Mouse (Mus musculus) gastrocnemius, postnatal 14 days (tissue): ENCODE results near the gene Actr1b. TPM values are rescaled to one million over a fixed set of nuclear protein-coding genes. Genes with fewer than 3 reads are reported as not detected.
A peak's percentile ranks its signal among the peaks of the same experiment; 100 is the strongest.

Experiments used
- DNase-seq: peaks from one replicate; pipeline ENCODE4 v3.0.0; 2021; ENCODE audit warnings: mixed read lengths
- intact Hi-C: fragments of 180-260 bp; cut with DNase I; formaldehyde crosslinking; loops from one replicate; pipeline ENCODE4 v1.15.1; 2025; ENCODE audit warnings: low total_unique reads
- long read RNA-seq, 2 experiments: library from polyadenylated mRNA; stranded (forward); transcript quantifications; one replicate each; pipeline ENCODE4 v2.0.0; 2021
- total RNA-seq, 2 experiments: library from RNA; stranded (reverse); gene quantifications; 2 replicates each; pipeline ENCODE4 v1.2.3; 2021

Actr1b gene
- 100 to 1,000 TPM; 142 to 143 TPM for total RNA-seq
- long read RNA-seq, experiment 1, transcript Actr1b-201 (11 exons, 3,248 nt), result major isoform, 132 of 237 reads
- long read RNA-seq, experiment 1, partial matches to known transcripts, result 10 of 237 reads
- long read RNA-seq, experiment 1, other reads (novel, unspliced or antisense), result 95 of 237 reads
- long read RNA-seq, experiment 2, transcript Actr1b-201 (11 exons, 3,248 nt), result major isoform, 174 of 251 reads
- long read RNA-seq, experiment 2, partial matches to known transcripts, result 71 of 251 reads
- long read RNA-seq, experiment 2, other reads (novel, unspliced or antisense), result 6 of 251 reads

DNA sequence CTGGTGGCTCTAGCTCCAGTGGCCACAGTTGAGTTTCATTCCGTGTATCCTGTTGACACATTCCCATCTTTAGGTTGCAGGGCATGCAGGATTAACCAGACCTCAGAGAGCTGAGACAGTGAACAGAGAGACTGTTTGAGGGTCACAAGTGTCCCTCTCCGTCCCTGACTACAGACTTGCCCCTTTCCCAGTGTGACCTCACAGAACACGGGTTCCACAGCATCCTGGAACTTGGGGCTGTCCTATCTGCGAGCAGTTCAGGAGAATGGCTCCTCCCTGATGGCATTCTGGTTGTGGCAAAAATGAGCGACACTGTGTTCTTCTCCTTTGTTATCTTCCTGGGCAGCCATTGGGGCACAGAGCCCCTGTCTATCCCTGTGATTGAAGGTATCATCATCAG, at the start of gene Actr1b:
Actr1b (minus strand) TSS at position 112 of the 400 bp plus-strand sequence.
- intact Hi-C loops, result no loop called here

DNA sequence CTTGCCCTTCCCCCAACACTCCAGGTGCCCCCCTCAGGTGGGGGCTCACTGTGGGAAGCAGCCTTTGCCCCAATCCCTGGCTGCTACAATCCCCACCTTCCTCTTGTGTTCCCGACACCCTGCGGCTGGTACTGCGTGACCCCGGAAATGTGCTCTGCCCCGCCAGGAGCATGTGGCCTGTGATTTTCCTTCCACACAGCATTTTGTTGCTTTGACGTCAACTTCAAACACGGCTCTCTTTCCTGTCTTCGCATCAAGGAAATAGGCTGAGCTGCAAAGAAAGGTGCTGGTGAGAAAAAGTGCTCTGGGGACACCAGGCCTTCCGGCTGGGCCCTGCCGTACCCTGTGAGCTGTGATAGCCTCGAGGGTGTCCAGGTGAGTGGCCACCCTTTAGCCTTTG, 47.3 kb upstream of the Actr1b start, which contains the start of gene Zap70:
Zap70 (plus strand) TSS at position 231 of the 400 bp plus-strand sequence.
- DNase-seq, result no peak
- intact Hi-C loops, result no loop called here

More for the DNA sequence above, at the start of gene Actr1b:
- DNase-seq, result no peak

DNA sequence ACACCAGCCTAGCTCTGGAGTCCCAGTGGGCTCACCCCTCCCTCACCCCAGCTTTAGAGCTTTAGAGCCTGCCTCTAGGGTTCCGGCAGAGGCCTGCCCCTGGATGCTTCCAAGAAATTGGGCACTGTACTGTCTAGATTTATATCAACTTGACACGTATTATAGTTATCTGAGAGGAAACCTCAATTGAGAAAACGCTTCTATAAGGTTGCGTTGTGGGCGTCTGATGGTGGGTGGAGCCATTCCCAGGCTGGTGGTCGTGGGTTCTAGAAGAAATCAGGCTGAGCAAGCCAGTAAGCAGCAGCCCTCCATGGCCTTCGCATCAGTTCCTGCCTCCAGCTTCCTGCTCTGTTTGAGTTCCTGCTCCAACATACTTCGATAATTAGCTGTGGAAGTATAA, 46.8 kb upstream of the Actr1b start:
- intact Hi-C loops, result no loop called here
- no peak for DNase-seq

DNA sequence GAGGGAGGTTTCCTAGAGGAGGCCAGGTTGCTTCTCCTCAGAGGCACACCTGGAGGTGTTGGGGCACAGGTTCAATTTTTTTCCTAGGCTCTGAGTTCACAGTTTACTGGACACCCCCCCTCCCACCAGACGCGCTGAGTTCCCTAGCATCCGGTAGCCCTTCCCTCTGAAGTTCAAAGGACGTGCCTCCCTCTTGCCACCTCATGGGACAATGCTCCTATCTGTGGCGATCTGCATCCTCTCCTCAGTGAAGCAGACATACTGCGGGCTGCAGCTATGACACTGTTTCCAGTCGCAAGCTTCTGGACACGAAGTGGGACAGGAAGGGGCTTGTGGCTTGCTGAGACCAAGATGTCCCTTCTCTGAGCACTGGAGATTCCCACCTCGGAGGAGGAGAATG, 46.2 kb upstream of the Actr1b start:
- DNase-seq, result no peak
- intact Hi-C loops, result no loop called here

DNA sequence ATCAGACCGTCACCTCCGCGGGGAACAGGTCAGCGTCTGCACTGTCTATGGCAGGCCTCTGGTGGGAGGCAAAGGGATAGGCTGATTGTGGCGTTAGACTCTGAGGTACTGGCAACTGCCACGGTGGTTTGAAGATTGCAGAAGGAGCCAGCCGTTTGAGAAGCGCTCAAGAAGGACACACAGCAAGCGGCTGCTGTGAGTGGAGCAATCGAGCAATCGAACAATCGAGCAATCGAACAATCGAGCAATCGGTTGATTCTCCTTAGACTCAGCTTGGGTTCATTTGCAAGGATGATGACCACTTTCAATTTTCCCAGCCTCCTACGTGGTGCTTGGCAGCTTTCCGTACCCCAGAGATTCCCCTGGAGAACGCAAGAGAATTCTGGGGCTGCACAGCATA, 44.9 kb upstream of the Actr1b start:
- DNase-seq, result no peak
- intact Hi-C loops, result no loop called here

DNA sequence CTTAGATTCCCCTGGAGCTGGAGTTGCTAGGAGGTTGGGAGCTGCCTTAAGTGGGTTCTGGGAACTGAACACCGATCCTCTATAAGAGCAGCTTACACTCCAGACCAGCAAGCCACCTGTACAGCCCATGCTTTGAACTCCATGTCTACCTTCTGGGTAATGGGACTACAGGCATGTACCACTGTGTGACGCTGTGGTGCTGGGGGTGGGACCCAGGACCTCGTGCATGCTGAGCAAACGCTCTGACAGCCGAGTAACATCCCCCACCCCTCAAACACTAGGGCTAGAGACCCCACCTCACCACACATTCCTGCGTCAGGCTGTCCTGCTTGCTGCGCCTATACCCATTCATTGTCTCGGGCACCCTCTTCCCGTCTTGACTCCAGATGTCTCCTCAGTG, 44.3 kb upstream of the Actr1b start:
- no peak for DNase-seq

DNA sequence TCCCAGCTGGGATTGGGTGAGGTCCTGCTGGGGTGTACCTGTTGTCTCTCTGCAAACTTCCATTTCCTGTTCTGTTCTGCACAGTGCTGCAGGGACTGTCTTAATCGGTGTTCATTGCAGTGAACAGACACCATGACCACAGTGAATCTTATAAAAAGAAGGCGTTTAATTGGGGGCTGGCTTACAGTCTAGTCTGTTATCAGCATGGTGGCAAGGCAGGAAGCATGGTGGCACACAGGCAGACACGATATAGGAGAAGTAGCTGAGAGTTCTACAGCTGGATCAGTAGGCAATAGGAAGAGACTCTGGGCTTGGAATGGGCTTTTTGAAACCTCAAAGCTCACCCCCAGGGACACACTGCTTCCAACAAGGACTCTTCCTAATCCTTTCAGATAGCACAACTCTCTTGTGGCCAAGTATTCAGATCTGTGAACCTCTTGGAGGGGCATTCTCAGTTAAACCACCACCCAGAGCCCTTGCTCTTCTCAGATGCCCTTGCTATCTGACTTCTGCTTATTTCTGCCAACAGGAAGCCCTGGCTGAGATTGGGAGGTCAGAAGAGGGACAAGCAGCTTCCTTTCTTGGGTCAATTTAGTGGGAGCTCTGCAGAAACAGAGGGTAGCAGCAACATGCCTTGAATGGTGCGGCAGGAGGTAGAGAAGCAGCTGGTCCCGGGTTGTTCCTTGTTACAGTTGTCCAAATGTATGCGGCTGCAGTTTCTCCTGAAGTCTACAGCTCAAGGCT, 39.9 kb upstream of the Actr1b start:
- intact Hi-C loops, result no loop called here
- DNase-seq, result no peak

More for the DNA sequence above, 44.3 kb upstream of the Actr1b start:
- intact Hi-C loops, result no loop called here

DNA sequence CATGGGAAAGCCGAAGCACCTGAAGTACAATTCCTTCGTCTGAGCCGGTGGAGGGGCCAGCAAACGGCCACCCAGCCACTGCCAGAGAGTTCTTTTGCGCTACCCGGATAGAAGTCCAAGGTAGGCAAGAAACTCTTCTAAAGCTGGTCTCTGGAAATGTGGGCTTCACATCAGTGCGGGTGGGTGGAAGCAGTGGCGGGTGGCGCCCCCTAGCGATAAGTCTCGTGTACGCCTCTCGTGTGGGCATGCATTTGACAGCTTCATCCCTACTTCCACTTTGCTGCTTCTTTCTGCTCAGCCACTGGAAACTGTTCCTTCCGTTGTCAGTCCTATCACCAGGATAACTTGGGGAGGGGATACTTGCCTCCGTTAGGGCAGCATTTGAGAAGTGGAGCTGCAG, 32.2 kb upstream of the Actr1b start:
- intact Hi-C loops, result no loop called here

DNA sequence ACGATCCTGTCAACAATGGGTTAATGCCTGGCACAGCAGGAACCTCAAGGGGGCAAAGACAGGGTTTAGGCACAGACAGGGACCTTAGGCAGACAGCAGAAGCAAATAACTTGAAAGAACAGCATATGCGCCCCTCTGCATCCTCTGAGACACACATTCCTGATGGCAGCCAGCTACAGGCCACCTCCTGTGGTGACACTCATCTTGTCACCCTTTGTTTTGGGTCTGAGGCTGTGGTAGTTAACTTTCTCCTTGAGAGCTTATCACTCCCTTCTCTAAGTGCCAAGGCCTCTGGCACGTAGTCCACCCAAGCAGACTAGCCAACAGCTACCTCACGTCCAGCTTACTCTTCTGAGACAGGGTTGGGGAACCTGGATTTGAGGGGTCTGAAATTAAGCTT, 31.4 kb upstream of the Actr1b start:
- intact Hi-C loops, result no loop called here
- DNase-seq, result no peak

More for the DNA sequence above, 32.2 kb upstream of the Actr1b start:
- peak; percentile 39 for DNase-seq

DNA sequence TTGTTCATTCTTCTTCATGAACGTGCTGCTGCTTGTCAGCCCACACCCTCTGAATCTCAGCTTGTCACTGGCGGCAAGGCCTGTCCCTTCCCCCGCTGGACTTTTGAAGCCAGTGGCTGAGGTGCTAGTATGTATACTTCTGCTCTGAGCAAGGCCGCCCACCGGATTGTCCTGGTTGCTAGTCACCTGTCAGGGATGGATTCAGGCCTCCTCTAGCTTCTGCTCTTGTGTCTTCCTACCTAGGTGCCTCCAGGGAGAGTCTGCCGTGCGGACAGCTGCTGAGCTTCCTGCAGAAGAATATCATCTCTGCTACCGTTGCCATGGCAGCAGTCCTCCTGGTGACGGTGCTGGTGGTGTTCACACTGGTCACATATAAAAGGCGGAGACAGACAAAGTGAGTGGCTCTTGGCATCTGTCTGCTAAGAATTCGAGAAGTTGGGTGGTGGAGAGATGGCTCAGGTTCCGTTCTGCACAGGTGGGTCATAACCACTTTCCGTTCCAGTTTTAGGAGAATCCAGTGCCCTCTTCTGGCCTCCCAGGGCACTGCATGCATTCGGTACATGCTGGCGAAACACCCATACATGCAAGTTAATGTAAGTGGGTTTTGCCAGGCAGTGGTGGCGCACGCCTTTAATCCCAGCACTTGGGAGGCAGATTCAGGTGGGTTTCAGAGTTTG, 30.2 kb upstream of the Actr1b start:
- intact Hi-C loops, result no loop called here
- DNase-seq, result peak; percentile 41

DNA sequence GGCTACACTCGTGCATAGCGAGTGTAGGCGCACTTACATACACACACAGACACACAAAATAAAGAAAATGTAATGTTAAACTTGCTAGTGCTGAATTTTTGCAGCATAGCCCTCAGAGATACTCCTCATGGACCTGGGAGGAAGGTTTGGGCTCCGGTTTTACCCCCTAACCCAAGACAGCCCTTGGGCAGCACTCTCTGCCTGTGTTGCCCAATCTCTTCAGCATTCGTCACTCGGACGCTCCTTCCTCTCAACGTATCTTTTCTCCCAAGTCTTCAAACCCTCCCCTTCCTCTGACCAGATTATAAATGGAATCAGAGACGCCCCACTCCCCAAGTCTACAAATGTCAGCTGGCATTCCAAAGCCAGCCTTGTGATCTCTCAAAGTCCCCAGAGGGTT, 28.8 kb upstream of the Actr1b start:
- intact Hi-C loops, result no loop called here
- DNase-seq, result no peak

DNA sequence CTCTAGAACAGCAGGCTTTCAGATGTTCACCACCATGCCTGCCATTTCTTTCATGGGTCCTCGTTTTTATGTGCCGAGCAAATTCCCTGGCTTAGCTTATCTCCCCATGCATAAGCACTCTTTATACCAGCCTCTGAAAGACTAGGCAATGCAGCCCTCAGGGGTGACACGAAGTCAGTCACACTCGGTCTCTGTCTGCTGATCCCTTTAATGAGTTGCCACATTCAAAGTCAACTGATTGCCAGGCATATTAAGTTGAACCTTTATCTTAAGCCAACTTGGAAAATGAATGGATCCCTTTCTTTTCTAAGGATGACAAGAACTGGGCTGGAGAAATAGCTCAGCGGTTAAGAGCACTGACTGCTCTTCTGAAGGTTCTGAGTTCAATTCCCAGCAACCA, 25.0 kb upstream of the Actr1b start:
- intact Hi-C loops, result no loop called here
- no peak for DNase-seq

DNA sequence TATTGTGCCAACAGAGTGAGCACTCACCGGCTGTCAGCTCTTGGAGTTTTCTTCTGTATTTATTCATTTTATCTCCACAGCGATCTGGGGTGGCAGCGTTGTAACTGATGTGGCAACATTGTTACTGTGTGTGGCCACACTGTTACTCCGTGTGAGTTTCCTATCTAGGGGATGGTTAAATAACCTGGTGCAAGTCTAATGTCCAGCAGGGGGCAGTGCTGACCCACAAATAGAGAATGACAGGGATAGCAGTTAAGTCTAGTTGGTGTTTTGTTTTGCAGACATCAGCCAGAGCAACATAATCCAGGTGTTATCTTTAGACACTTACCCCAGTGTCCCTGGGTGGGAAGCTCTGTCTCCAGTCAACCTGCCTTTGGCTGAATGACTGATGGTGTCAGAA, 23.1 kb upstream of the Actr1b start:
- intact Hi-C loops, result no loop called here

DNA sequence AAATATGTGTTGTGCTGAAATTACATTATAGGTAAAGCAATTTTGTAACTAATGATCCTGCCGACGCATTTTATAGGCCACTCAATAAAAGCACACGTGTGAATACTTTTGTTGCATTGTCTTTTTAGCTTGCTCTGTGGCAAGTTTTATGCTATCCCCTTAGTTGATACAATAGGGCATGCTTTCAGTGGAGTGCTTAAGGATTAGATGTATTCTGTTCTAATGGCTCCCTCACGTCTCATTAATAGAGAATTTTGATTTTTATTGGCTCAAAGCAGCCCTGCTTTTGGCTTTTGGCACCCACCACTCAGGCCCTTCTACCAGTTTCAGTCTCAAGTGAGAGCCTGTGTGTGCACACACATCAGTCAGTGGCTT, 9.8 kb upstream of the Actr1b start:
- intact Hi-C loops, result no loop called here

More for the DNA sequence above, 23.1 kb upstream of the Actr1b start:
- peak; percentile 81 for DNase-seq

DNA sequence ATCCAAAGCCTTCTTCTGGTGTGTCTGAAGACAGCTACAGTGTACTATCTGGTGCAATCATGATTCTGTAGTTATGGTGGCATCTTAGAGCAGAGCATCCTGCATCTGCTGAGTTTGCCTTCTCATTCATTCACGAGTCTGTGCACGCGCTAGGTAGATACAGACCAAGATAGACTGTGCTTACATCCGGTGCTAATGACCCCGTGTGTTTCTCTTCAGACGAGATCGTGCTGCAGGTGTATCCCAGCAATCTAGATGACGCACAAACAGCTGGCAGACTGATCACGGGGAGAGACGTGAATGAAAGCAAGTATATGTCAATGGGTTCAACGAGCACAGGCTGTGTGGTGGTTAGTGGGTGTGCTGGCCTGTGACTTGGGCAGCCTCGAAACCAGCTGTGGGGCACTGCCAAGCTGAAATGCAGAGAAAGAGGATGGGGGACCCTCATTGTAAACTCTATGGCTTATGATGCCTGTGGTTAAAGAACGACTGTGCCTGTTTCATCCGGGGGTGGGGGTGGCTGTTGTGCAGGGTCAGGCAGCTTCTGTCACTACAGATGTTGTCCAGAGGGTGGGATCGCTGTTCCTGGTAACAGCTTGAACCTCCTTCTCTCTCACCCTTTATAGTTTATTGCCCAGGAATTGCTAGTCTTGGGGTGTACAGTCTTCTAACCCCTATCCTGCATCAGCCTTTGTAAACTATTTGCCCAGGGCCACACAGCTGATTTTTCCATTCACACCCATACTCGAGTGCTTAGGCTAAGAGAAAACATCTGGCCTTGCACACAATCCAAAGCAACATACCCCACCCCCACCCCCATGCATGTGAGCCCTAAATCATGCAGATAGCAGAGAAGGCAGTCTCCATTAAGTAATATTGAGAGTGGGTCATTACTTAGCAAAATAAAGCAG, 9.2 kb upstream of the Actr1b start:
- DNase-seq, result no peak
- intact Hi-C loops, result no loop called here

More for the DNA sequence above, 9.8 kb upstream of the Actr1b start:
- DNase-seq, result no peak

DNA sequence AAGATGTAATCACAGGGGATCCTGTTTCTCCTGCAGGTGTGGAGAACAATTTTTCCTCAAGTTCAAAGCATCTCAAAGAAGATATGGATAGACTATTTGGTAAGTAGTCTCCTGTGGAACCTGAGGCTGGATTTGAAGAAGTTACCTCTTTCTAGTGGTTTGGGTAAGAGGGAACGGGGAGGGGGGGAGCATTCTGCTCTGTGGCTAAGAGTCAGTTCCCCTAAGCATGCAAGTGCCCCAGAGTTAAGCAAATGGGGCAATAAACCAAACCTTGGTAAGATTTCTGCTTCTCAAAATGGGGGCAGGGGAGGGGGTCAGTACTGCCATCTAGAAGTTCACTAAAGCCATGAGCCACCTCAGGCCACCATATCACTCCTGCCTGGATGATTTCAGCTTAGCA, 4.6 kb upstream of the Actr1b start:
- intact Hi-C loops, result no loop called here
- no peak for DNase-seq

DNA sequence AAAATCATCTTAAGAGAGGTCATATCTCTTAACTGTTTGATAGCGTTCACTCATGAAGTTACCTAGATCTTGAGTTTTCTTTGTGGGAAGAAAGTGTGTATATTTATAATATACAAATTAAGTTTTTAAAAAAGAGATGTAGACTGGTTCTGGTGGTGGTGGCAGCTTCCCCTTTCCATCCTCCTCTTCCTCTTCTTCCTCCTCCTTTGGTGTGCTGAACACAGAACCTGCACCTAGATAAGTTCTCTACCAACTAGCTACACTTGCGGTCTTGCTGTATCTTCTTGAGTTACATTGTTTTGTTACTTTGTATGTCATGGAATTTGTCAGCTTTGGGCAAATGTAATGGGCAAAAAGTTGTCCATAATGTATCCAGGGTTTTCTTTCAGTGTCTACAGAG, 3.1 kb downstream of the Actr1b start:
- intact Hi-C loops, result no loop called here
- DNase-seq, result no peak

DNA sequence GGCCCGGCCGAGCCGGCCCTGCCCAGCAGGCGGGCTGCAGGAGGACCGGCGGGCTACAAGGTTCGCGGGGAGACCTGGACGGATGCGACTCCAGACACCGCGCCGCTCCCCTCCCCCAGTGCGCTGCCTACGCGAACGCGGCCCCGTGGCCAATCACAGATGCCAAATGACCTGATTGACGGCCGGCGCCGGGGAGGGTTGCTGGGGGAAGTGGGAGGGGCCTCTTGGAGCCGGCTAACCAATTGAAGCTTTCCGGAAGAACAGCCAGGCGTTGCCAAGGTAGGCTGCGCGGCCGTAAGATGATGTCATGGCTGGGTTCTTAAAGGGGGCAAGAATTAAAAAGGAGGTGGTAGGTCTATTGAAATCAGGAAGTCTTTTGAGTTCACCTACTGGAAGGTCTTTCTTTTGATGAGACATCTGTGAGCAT, 4.4 kb downstream of the Actr1b start, which contains the start of gene 4933424G06Rik:
4933424G06Rik (plus strand) TSS at position 296 of the 427 bp plus-strand sequence.
- peak; percentile 99 for DNase-seq
- intact Hi-C loops, result no loop called here
